Mouse (Mus musculus) CD4-positive naive resting alpha-beta T cell, adult 57 days (primary cell): ENCODE data around the gene Taf7l. TPM values are rescaled to one million over a fixed set of nuclear protein-coding genes. Genes with fewer than 3 reads are reported as not detected.

ENCODE experiments used
- total RNA-seq: library from RNA; stranded (reverse); gene quantifications from one replicate; pipeline ENCODE4 v1.2.4, GENCODE M21; 2023

The Taf7l gene
- not detected for total RNA-seq

DNA sequence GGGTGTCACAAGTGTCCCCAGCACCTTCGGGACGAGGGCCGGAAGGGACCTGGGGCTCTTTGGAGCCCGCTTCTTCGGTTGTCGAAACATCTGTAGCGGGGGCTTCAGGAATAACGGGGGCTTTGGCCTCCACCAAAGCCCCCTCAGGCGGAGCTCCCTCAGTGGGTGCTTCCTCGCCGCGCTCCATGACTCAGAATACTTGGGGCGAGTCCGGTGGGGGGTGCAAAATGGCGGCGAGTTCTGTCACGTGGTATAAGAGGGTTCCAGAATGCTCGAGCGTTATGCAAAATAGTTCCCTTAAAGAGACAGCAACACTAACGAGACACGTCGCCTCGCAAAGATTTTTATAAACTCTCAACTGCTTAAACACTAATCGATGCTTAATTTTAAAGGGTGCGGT, at the start of gene Taf7l:
TSS of gene Taf7l (minus strand) at position 201 of the 400 bp plus-strand sequence.

Other genes starting within 250 kb of the Taf7l start
- 21.3 TPM for gene Trmt2b, start 199.5 kb downstream of the Taf7l start, total RNA-seq
- 1.0 TPM for gene Tmem35a, start 181.3 kb downstream of the Taf7l start, total RNA-seq
- gene Cenpi, start 168.4 kb downstream of the Taf7l start, total RNA-seq: 0.77 TPM
- gene Drp2, start 71.9 kb downstream of the Taf7l start, total RNA-seq: not detected
- gene Timm8a1, start 65.4 kb upstream of the Taf7l start, total RNA-seq: 20.1 TPM
- 5.3 TPM for gene Btk, start 107.1 kb upstream of the Taf7l start, total RNA-seq
- 603 TPM for gene Rpl36a, start 109.2 kb upstream of the Taf7l start, total RNA-seq
- 17.1 TPM for gene Gla, start 124.6 kb upstream of the Taf7l start, total RNA-seq
- gene Hnrnph2, start 124.7 kb upstream of the Taf7l start, total RNA-seq: 118 TPM
- gene Armcx4, start 210.0 kb upstream of the Taf7l start, total RNA-seq: 3.7 TPM
- 6.2 TPM for gene Armcx1, start 241.5 kb upstream of the Taf7l start, total RNA-seq